Mouse (Mus musculus) midbrain, embryonic 15.5 days (tissue): ENCODE results near the gene Ptgs1. TPM values are rescaled to one million over a fixed set of nuclear protein-coding genes. Genes with fewer than 3 reads are reported as not detected.

Source experiments
- ATAC-seq: fragments of 200-750 bp; cut with Nextera tagmentation; replicated peaks from 2 replicates; pipeline ENCODE4 v1.8.0; 2017; ENCODE audit warnings: moderate TSS enrichment
- H3K27ac ChIP-seq: fragments of 300-500 bp; sonication (generic); 2 replicates; pipeline ENCODE4 v1.5.1; 2015; ENCODE audit warnings: mild to moderate bottlenecking, inconsistent platforms
- H3K27me3 ChIP-seq: fragments of 300-500 bp; sonication (generic); replicated peaks from 2 replicates; pipeline ENCODE4 v1.6.1; 2015; ENCODE audit warnings: inconsistent platforms
- H3K36me3 ChIP-seq: fragments of 300-500 bp; sonication (generic); replicated peaks from 2 replicates; pipeline ENCODE4 v1.6.1; 2015; ENCODE audit warnings: inconsistent platforms
- H3K4me1 ChIP-seq: fragments of 300-500 bp; sonication (generic); 2 replicates; pipeline ENCODE4 v1.6.1; 2015; ENCODE audit warnings: inconsistent platforms
- H3K4me2 ChIP-seq: fragments of 300-500 bp; sonication (generic); 2 replicates; pipeline ENCODE4 v1.6.1; 2015; ENCODE audit warnings: inconsistent platforms, mild to moderate bottlenecking, moderate library complexity
- H3K4me3 ChIP-seq: fragments of 300-500 bp; sonication (generic); 2 replicates; pipeline ENCODE4 v1.5.1; 2015; ENCODE audit warnings: mild to moderate bottlenecking, inconsistent platforms
- H3K9ac ChIP-seq: fragments of 300-500 bp; sonication (generic); 2 replicates; pipeline ENCODE4 v1.6.1; 2015; ENCODE audit warnings: mild to moderate bottlenecking, inconsistent platforms
- H3K9me3 ChIP-seq: fragments of 300-500 bp; sonication (generic); 2 replicates; pipeline ENCODE4 v1.6.1; 2016; ENCODE audit warnings: inconsistent platforms
- WGBS: fragments of 180-500 bp; shearing (Covaris S2); methylation state at CpG from one replicate; pipeline ENCODE4 v1.1.7; 2015; ENCODE audit warnings: mixed read lengths; 5-methylcytosine and 5-hydroxymethylcytosine counted together
- polyA plus RNA-seq: library from polyadenylated mRNA; unstranded; fragments of >200 nt; fragmentation: Nextera tagmentation; extraction: Ambion mirVana; gene quantifications from 2 replicates; pipeline ENCODE4 v1.2.1, GENCODE M21; 2015

Ptgs1 gene
- polyA plus RNA-seq, 1 experiment from 2014 or later, result 4.1 TPM

- Histone ChIP-seq H3K27me3 (no peaks in the 10 kb centered on the region), H3K36me3 (no peaks in the 10 kb centered on the region), H3K27ac (no peak overlapping the region), H3K9me3 (no peaks in the 10 kb centered on the region), H3K9ac (no peak overlapping the region), H3K4me1 (no peaks in the 10 kb centered on the region), H3K4me2 (no peak overlapping the region), H3K4me3 (no peak overlapping the region)
- ATAC-seq, result no peak
- 94% methylated on average over 6 of the region's 6 CpGs for WGBS
Measured at GRCm38 (mm10) chr2:36237557-36237956, 7.3 kb downstream of the Ptgs1 start.

- Histone ChIP-seq H3K4me1 (no peaks in the 10 kb centered on the region), H3K4me3 (no peak overlapping the region), H3K9me3 (no peaks in the 10 kb centered on the region), H3K27ac (no peak overlapping the region), H3K27me3 (no peaks in the 10 kb centered on the region), H3K4me2 (no peak overlapping the region), H3K36me3 (no peaks in the 10 kb centered on the region), H3K9ac (no peak overlapping the region)
- WGBS, result 70% methylated on average over 3 of the region's 3 CpGs
- no peak for ATAC-seq
Measured at GRCm38 (mm10) chr2:36238467-36238866, 8.2 kb downstream of the Ptgs1 start.

GRCm38 (mm10) chr2:36238951-36239350, 8.7 kb downstream of the Ptgs1 start:
- Histone ChIP-seq H3K27me3 (no peaks in the 10 kb centered on the region), H3K4me1 (no peaks in the 10 kb centered on the region), H3K27ac (no peak overlapping the region), H3K9ac (no peak overlapping the region), H3K4me2 (no peak overlapping the region), H3K9me3 (no peaks in the 10 kb centered on the region), H3K4me3 (no peak overlapping the region), H3K36me3 (no peaks in the 10 kb centered on the region)
- ATAC-seq, result no peak
- WGBS, result 84% methylated on average over 2 of the region's 2 CpGs

- Histone ChIP-seq H3K4me3 (no peak overlapping the region), H3K4me2 (no peak overlapping the region), H3K9me3 (no peaks in the 10 kb centered on the region), H3K4me1 (no peaks in the 10 kb centered on the region), H3K36me3 (no peaks in the 10 kb centered on the region), H3K27ac (no peak overlapping the region), H3K27me3 (no peaks in the 10 kb centered on the region), H3K9ac (no peak overlapping the region)
- ATAC-seq, result no peak
- WGBS, result 93% methylated on average over 13 of the region's 13 CpGs
Measured at GRCm38 (mm10) chr2:36242514-36242913, 12.3 kb downstream of the Ptgs1 start.

GRCm38 (mm10) chr2:36243296-36243891, 13.2 kb downstream of the Ptgs1 start:
- Histone ChIP-seq H3K27me3 (no peaks in the 10 kb centered on the region), H3K4me3 (no peak overlapping the region), H3K9me3 (no peaks in the 10 kb centered on the region), H3K27ac (no peak overlapping the region), H3K4me2 (no peak overlapping the region), H3K9ac (no peak overlapping the region), H3K4me1 (no peaks in the 10 kb centered on the region), H3K36me3 (no peaks in the 10 kb centered on the region)
- ATAC-seq, result no peak
- 86% methylated on average over 9 of the region's 9 CpGs for WGBS

GRCm38 (mm10) chr2:36243892-36244309, 13.7 kb downstream of the Ptgs1 start:
- 53% methylated on average over 5 of the region's 5 CpGs for WGBS

GRCm38 (mm10) chr2:36244705-36245104, 14.5 kb downstream of the Ptgs1 start:
- no peak overlapping the region for H3K4me2 ChIP-seq
- WGBS, result 85% methylated on average over 3 of the region's 3 CpGs
- no peak for ATAC-seq
- no peaks in the 10 kb centered on the region for H3K9me3 ChIP-seq
- no peaks in the 10 kb centered on the region for H3K27me3 ChIP-seq
- H3K36me3 ChIP-seq, result no peaks in the 10 kb centered on the region
- no peaks in the 10 kb centered on the region for H3K4me1 ChIP-seq
- H3K9ac ChIP-seq, result no peak overlapping the region
- no peak overlapping the region for H3K27ac ChIP-seq
- H3K4me3 ChIP-seq, result no peak overlapping the region

More at GRCm38 (mm10) chr2:36243892-36244309, 13.7 kb downstream of the Ptgs1 start:
- Histone ChIP-seq H3K27ac (no peak overlapping the region), H3K4me1 (no peaks in the 10 kb centered on the region), H3K4me2 (no peak overlapping the region), H3K27me3 (no peaks in the 10 kb centered on the region), H3K4me3 (no peak overlapping the region), H3K9me3 (no peaks in the 10 kb centered on the region), H3K9ac (no peak overlapping the region), H3K36me3 (no peaks in the 10 kb centered on the region)
- no peak for ATAC-seq

GRCm38 (mm10) chr2:36247964-36248363, 17.7 kb downstream of the Ptgs1 start:
- no peak overlapping the region for H3K4me3 ChIP-seq
- H3K9me3 ChIP-seq, result no peaks in the 10 kb centered on the region
- H3K27ac ChIP-seq, result no peak overlapping the region
- H3K4me1 ChIP-seq, result no peaks in the 10 kb centered on the region
- no peak overlapping the region for H3K9ac ChIP-seq
- H3K36me3 ChIP-seq, result no peaks in the 10 kb centered on the region
- ATAC-seq, result no peak
- H3K4me2 ChIP-seq, result no peak overlapping the region
- 80% methylated on average over 3 of the region's 3 CpGs for WGBS
- no peaks in the 10 kb centered on the region for H3K27me3 ChIP-seq

- H3K27ac ChIP-seq, result no peak overlapping the region
- no peak overlapping the region for H3K4me3 ChIP-seq
- H3K9ac ChIP-seq, result no peak overlapping the region
- no peaks in the 10 kb centered on the region for H3K4me1 ChIP-seq
- WGBS, result 85% methylated on average over 8 of the region's 8 CpGs
- no peak for ATAC-seq
- H3K9me3 ChIP-seq, result no peaks in the 10 kb centered on the region
- no peaks in the 10 kb centered on the region for H3K27me3 ChIP-seq
- H3K36me3 ChIP-seq, result no peaks in the 10 kb centered on the region
- no peak overlapping the region for H3K4me2 ChIP-seq
Measured at GRCm38 (mm10) chr2:36251156-36251555, 20.9 kb downstream of the Ptgs1 start.

- no peaks in the 10 kb centered on the region for H3K27me3 ChIP-seq
- no peak for ATAC-seq
- H3K4me1 ChIP-seq, result no peaks in the 10 kb centered on the region
- H3K36me3 ChIP-seq, result no peaks in the 10 kb centered on the region
- H3K27ac ChIP-seq, result no peak overlapping the region
- H3K4me3 ChIP-seq, result no peak overlapping the region
- WGBS, result 88% methylated on average over 4 of the region's 4 CpGs
- H3K9me3 ChIP-seq, result no peaks in the 10 kb centered on the region
- H3K4me2 ChIP-seq, result no peak overlapping the region
- H3K9ac ChIP-seq, result no peak overlapping the region
Measured at GRCm38 (mm10) chr2:36252505-36252904, 22.3 kb downstream of the Ptgs1 start.

- Histone ChIP-seq H3K4me1 (no peaks in the 10 kb centered on the region), H3K27ac (no peak overlapping the region), H3K9ac (no peak overlapping the region), H3K9me3 (no peaks in the 10 kb centered on the region), H3K27me3 (no peaks in the 10 kb centered on the region), H3K4me3 (no peak overlapping the region), H3K4me2 (no peak overlapping the region), H3K36me3 (no peaks in the 10 kb centered on the region)
- WGBS, result 92% methylated on average over 2 of the region's 2 CpGs
- no peak for ATAC-seq
Measured at GRCm38 (mm10) chr2:36254445-36254844, 24.2 kb downstream of the Ptgs1 start.

GRCm38 (mm10) chr2:36256931-36257330, 26.7 kb downstream of the Ptgs1 start:
- no peak overlapping the region for H3K4me2 ChIP-seq
- H3K9me3 ChIP-seq, result no peaks in the 10 kb centered on the region
- no peak for ATAC-seq
- H3K27me3 ChIP-seq, result no peaks in the 10 kb centered on the region
- H3K4me3 ChIP-seq, result no peak overlapping the region
- H3K9ac ChIP-seq, result no peak overlapping the region
- no peak overlapping the region for H3K27ac ChIP-seq
- H3K36me3 ChIP-seq, result no peaks in the 10 kb centered on the region
- H3K4me1 ChIP-seq, result no peaks in the 10 kb centered on the region

- Histone ChIP-seq H3K27ac (no peak overlapping the region), H3K4me2 (no peak overlapping the region), H3K4me3 (no peak overlapping the region), H3K9me3 (no peaks in the 10 kb centered on the region), H3K27me3 (no peaks in the 10 kb centered on the region), H3K4me1 (no peaks in the 10 kb centered on the region), H3K36me3 (no peaks in the 10 kb centered on the region), H3K9ac (no peak overlapping the region)
- WGBS, result 67% methylated on average over 4 of the region's 4 CpGs
- no peak for ATAC-seq
Measured at GRCm38 (mm10) chr2:36259382-36259781, 29.2 kb downstream of the Ptgs1 start.
